Mouse (Mus musculus): ENCODE results near the gene Ttc16.

Gene Ttc16

DNA sequence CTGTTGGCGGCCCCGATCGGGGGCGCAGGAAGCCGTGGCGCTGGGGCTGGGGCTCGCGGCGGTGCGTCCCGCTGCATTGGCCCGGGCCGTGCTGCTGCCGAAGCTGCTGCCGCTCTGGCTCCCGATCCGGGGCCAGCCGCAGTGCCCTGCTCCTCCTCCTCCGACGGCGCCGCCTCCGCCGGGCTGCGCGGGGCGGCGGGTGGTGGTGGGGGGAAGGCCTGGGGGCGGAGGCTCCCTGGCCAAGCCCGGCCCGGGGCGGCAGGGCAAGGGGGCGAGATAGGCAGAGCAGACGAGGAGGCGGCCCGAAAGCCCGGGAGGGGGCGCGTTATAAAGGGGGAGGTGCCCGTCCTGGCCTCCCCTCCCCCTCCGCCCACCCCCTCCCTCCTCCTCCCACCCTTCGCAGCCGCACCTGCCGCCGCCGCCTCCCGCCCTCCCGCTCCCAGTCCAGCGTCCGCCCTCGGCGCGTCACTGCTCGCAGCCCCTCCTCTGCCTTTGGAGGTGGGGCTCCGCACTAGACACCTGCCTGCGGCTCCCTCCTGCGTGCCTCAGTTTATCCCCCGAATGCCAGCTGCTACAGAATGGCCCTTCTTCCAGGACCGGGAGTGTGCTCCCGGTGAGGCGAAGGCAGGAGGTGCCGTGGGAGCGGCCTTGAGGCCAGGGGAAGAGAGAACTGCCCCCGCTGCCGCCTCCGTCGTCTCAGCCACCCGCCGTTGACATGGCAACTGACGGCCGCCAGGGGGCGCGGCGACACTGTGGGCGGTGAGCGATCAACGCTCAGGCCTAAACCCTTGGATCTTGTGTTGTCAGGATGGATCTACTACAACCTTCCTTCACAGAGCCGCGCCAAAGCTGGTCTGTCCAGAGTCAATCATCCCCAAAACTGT is 62.3 kb downstream of the Ttc16 start, which contains the start of gene Cdk9:
Gene Cdk9 (minus strand): TSS at position 143 of the 884 bp plus-strand sequence.
- DNase-seq = peak; percentile 94

DNA sequence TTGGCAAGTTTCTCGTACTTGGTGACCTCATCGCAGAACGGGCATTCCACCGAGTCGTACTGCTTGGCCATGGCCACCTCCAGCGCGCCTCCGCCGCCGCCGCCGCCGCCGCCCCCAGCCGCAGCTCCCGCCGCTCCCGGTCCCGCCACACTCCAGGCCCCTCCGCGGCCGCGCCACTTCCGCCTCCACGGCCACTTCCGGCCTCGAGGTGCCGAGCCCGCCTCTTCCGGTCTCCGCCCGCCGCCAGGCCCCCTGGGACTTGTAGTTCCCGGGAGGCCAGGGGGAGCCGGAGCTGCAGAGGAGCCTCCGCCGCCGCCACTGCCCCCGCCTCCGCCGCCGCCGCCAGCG is 62.9 kb downstream of the Ttc16 start:
- peak; percentile 95 for DNase-seq

DNA sequence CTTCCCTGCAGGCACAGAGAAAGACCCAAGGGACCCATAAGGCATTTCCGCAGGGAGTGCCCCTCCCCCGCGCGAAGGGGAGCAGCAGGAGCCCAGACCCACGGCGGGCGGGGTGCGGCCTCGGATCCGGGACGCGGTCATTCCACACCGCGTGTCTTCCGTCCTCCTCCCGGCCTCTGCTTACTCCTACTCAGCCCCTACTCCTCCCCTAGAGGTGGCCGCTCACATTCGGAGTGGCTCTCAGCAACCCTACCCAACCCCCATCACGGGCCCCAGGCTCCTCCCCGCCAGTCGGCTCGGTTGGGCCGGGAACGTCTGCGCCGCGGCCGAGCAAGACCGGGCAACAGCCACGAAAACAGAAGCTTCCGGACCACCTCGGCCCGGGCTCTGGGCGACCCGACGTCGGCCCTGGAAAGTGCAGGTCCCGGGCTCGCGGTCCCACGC is 63.3 kb downstream of the Ttc16 start:
- peak; percentile 85 for DNase-seq

DNA sequence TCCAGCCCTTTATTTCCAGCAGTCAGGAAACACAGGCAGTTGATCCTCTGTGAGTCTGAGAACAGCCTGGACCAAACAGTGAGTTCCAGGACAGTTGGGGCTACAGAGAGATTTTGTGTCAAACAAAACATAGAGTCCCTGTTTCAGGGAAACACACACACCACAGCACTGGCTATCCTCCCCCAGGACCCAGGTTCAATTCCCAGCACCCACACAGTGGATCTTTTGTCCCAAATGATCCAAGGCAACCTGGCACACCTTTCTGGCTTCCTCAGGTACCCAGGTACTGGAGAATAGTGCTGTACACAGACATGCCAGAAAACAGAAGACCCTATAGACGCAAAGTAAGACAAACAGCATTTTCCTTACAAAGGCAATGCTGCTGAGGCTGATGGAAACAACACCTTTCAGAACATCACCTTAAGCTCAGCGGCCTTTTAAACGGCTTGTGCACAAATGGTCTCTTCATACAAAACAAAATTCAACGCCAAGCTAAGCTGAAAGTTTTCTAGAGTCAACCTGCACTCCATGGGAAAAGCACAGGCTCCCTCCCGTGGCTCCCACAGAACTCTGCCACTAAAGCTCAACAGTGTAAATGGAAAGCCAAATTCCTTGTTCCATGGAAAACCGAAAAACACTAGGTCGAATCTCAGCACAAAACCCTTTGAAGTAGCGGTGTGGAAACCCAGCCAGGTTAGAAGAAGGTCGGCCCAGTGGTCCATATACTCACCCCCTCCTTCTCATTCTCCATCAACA is 64.0 kb downstream of the Ttc16 start:
- DNase-seq = no peak

DNA sequence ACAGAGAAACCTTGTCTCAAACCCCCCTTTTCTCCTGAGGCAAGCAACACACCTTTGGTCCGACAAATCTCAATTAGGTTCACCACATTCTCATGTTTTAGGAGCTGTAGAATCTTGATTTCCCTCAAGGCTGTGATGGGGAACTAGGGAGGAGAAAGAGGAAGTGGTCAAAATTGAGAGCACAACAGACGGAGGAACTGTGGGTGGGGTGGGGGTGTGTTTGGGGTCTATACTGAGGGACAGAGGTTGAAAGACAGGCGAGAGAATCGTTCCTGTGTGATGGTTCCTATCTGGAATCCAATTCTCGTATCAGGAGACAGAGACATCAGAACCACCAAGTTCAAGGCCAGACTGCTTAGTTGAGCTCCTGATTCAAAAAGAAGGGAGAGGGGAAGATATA is 65.0 kb downstream of the Ttc16 start:
- DNase-seq = no peak

DNA sequence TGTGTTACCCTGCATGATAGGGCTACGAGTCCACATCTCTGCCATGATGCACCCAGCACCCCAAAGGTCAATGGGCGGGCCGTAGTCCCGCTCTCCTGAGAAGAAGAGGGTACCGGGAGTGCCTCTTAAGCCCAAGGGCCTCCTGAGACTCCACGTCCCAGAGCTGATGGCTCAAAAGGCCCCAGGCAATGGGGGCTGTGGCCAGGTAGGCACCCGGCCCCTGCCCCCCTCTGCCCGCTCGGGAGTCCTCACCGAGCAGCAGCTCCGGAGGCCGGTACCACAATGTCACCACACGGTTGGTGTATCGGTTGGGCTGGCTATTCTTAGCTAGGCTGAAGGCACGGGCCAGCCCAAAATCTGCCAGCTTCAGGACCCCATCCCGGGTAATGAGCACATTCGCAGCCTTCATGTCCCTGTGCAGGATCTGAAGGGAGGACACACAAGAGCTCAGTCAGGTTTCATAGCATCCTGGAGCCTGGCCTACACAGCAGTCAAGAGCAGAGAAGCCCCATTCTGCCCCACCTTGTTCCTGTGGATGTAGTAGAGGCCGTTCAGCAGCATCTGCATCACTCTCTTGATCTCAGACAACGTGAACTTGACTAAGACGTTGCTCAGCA is 65.8 kb downstream of the Ttc16 start:
- DNase-seq = no peak

DNA sequence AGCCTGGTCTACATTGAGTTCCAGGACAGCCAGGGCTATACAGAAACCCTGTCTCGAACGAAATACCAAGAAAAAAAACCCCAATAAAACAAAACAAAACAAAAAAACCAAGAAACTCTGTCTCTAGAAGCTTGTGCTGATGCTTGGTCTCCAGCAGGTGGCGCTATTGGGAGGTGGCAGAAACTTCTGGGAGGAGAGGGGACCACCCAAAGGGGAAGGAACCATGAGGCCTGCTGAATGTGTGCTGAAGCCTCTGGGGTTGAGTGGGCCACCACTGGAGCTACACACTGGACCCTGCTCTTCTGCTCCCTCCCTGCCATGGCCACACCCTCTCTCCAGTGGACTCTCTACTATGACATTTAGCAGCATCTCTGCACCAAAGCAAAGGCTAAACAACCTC is 66.8 kb downstream of the Ttc16 start:
- DNase-seq = peak; percentile 79
